Mouse (Mus musculus) liver, adult 2 months (tissue): Measurements from ENCODE around the gene Pfkfb2.

Source experiments
- CTCF ChIP-seq: fragments of 200-500 bp; IDR thresholded peaks from 2 replicates; pipeline ENCODE4 v1.5.1; 2011; ENCODE audit warnings: low read depth, low read length, control low read depth
- POLR2A ChIP-seq: fragments of 200-500 bp; IDR thresholded peaks from 2 replicates; pipeline ENCODE4 v1.6.1; 2011; ENCODE audit warnings: low read length, control low read depth; ENCODE audit not compliant: insufficient read depth; ENCODE audit errors: extremely low read depth

DNA sequence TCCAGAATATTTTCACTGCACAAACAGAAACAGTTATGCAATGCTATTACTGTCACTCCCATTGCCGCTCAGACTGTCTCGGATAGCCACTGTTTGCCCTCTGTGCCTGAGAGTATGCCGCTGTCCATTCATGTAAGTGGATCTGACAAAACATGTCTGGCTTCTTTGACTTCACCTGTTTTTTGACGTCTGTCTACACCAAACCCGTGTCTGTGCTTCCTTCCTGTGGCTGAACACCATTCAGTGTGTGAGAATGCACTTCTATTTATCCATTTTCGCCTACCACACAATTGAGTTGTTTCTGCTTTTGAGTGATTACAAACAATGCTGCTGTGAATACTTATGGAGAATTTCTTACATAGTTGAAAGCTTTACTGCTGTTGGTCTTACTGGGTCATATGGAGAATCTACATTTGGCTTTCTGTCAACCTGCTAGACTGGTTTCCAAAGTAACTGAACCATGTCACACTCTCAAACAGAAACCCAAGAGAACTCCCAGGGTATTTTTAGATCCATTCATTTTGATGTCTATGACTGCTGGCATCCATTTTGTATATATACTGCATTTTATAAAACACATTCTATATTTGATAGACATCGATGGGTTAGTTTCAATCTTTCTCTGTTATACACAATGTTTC is 46.8 kb upstream of the Pfkfb2 start:
- TF ChIP-seq POLR2A = no peak
- no peak for TF ChIP-seq CTCF
